ENCODE assay signal across 8 mouse cellular contexts in genomic region chr2:132284492-132285139, GRCm38 (mm10). TPM values are rescaled to one million over a fixed set of nuclear protein-coding genes. Genes with fewer than 3 reads are reported as not detected.
A peak's percentile ranks its signal among the peaks of the same experiment; 100 is the strongest.
DNase-seq lines count a peak whose midpoint lies in the region; ATAC-seq and TF ChIP-seq lines count a peak whose summit lies in the region.

No protein-coding gene starts in this region.

- H3K9ac ChIP-seq in heart, embryonic 14.5 days (ENCODE audit: low read length) = no peak overlapping the region; the same call in 1 of the 2 replicates
- no peak overlapping the region for H3K9ac ChIP-seq in kidney, postnatal 0 days (ENCODE audit: low read depth, low read length)

- no peaks in the 10 kb centered on the region for H3K36me3 ChIP-seq in heart, embryonic 14.5 days (ENCODE audit: control insufficient read depth, insufficient read depth, low read length)
- no peaks in the 10 kb centered on the region for H3K36me3 ChIP-seq in kidney, postnatal 0 days (ENCODE audit: insufficient read depth, low read length)

- H3K4me3 ChIP-seq in heart, embryonic 14.5 days (ENCODE audit: control insufficient read depth in 1 of 2, insufficient read depth in 1 of 2, low read depth in 1 of 2, low read length in 2 of 2) = no peak overlapping the region
- H3K4me3 ChIP-seq in kidney, postnatal 0 days (replicated peaks; ENCODE audit: low read depth, low read length) = no peak overlapping the region

- peak; percentile 53 for DNase-seq in ZHBTc4 (ENCODE audit: low read depth, low spot score)
- DNase-seq in adrenal gland, postnatal 36 days = peak; percentile 52 to 61
- peak; percentile 86 for DNase-seq in kidney, postnatal 0 days (ENCODE audit: low spot score)
- no peak for DNase-seq in cerebellum, adult 9-11 months
- DNase-seq in spleen, postnatal 36 days (ENCODE audit: low spot score in 2 of 2) = no peak

- no peaks in the 10 kb centered on the region for H3K27me3 ChIP-seq in heart, embryonic 14.5 days (ENCODE audit: control insufficient read depth, insufficient read depth, low read length)
- no peaks in the 10 kb centered on the region for H3K27me3 ChIP-seq in kidney, postnatal 0 days (ENCODE audit: insufficient read depth, low read length)

- peaks cover 29 to 46% of the 10 kb centered on the region in 2 experiments for H3K4me1 ChIP-seq in heart, embryonic 14.5 days (ENCODE audit: control insufficient read depth in 2 of 2, insufficient read depth in 2 of 2, low read length in 2 of 2)
- H3K4me1 ChIP-seq in kidney, postnatal 0 days (replicated peaks; ENCODE audit: insufficient read depth, low read length) = peaks cover 24% of the 10 kb centered on the region

- H3K9me3 ChIP-seq in heart, embryonic 14.5 days (ENCODE audit: control insufficient read depth, low read length) = no peaks in the 10 kb centered on the region
- H3K9me3 ChIP-seq in kidney, postnatal 0 days (replicated peaks; ENCODE audit: low read length) = no peaks in the 10 kb centered on the region

- H3K27ac ChIP-seq in heart, embryonic 14.5 days (replicated peaks in 1 of 2; ENCODE audit: control insufficient read depth in 1 of 2, insufficient read depth in 1 of 2, low read depth in 2 of 2, low read length in 2 of 2) = peak overlapping the region; percentile 81
- H3K27ac ChIP-seq in kidney, postnatal 0 days = peak overlapping the region; percentile 72

- TF ChIP-seq CTCF in kidney, postnatal 0 days (IDR thresholded peaks at IDR 0.05; ENCODE audit: low read depth) = no peak

- peak overlapping the region; percentile 38 for H3K4me2 ChIP-seq in heart, embryonic 14.5 days (ENCODE audit: low read length)
- H3K4me2 ChIP-seq in kidney, postnatal 0 days (ENCODE audit: low read length) = 0 out of 2 replicates have a peak overlapping the region, but pooled peaks have one; percentile 13

- 67% methylated on average over 12 of the region's 12 CpGs for WGBS in heart, embryonic 14.5 days
- WGBS in kidney, postnatal 0 days = 62% methylated on average over 12 of the region's 12 CpGs

- peak; percentile 60; the same call in 1 of the 2 replicates for ATAC-seq in heart, embryonic 14.5 days (ENCODE audit: insufficient number of reproducible peaks, insufficient read depth, low FRiP score, low read depth)
- peak; percentile 76; the same call in 1 of the 2 replicates for ATAC-seq in kidney, postnatal 0 days (replicated peaks; ENCODE audit: low FRiP score, low read depth)
- peak; percentile 34 for ATAC-seq in megakaryocyte progenitor cell, adult 5-6 weeks (replicated peaks; ENCODE audit: poor library complexity)
- no peak for ATAC-seq in inflammation-experienced regulatory T-cells, adult 6 months

RNA-seq across cellular contexts. Expression of gene Cds2, which starts 21.7 kb away (rescaled TPM):
- 10 to 100 TPM; 71.2 to 73.3 TPM for total RNA-seq in adrenal gland, postnatal 36 days (2021)
- polyA plus RNA-seq in heart, embryonic 14.5 days (2014; fragmentation: Nextera tagmentation; extraction: Ambion mirVana) = 16.1 and 21.3 TPM in 2 replicates
- polyA plus RNA-seq in kidney, postnatal 0 days (2015; fragmentation: Nextera tagmentation; extraction: Ambion mirVana) = 19.5 and 24.0 TPM in 2 replicates
- 6.9 and 9.3 TPM in 2 replicates for total RNA-seq in megakaryocyte progenitor cell, adult 5-6 weeks (2015)
- 8.6 and 10.5 TPM in 2 replicates for total RNA-seq in megakaryocyte progenitor cell, adult 5-6 weeks (2017)
- 10 to 100 TPM; 24.8 to 35.4 (median 25.0) TPM for polyA plus RNA-seq in inflammation-experienced regulatory T-cells, adult 6 months (2017; shearing (Covaris generic))

RNA-seq across cellular contexts. Expression of gene Pcna, which starts 31.5 kb away (rescaled TPM):
- total RNA-seq in adrenal gland, postnatal 36 days (2021) = 100 to 1,000 TPM in 1 of 2 experiments, 10 to 100 TPM in 1; 96.5 to 111 TPM
- polyA plus RNA-seq in heart, embryonic 14.5 days (2014; fragmentation: Nextera tagmentation; extraction: Ambion mirVana) = 162 and 171 TPM in 2 replicates
- polyA plus RNA-seq in kidney, postnatal 0 days (2015; fragmentation: Nextera tagmentation; extraction: Ambion mirVana) = 166 and 187 TPM in 2 replicates
- total RNA-seq in megakaryocyte progenitor cell, adult 5-6 weeks (2015) = 782 and 829 TPM in 2 replicates
- 543 and 606 TPM in 2 replicates for total RNA-seq in megakaryocyte progenitor cell, adult 5-6 weeks (2017)
- polyA plus RNA-seq in inflammation-experienced regulatory T-cells, adult 6 months (2017; shearing (Covaris generic)) = 100 to 1,000 TPM; 149 to 308 (median 151) TPM

RNA-seq across cellular contexts. Expression of gene Tmem230, which starts 37.0 kb away (rescaled TPM):
- total RNA-seq in adrenal gland, postnatal 36 days (2021) = 10 to 100 TPM; 42.7 to 48.1 TPM
- polyA plus RNA-seq in heart, embryonic 14.5 days (2014; fragmentation: Nextera tagmentation; extraction: Ambion mirVana) = 39.4 and 46.7 TPM in 2 replicates
- polyA plus RNA-seq in kidney, postnatal 0 days (2015; fragmentation: Nextera tagmentation; extraction: Ambion mirVana) = 46.5 and 49.7 TPM in 2 replicates
- 60.6 and 64.6 TPM in 2 replicates for total RNA-seq in megakaryocyte progenitor cell, adult 5-6 weeks (2015)
- total RNA-seq in megakaryocyte progenitor cell, adult 5-6 weeks (2017) = 17.2 and 23.0 TPM in 2 replicates
- 10 to 100 TPM; 28.2 to 45.1 (median 37.2) TPM for polyA plus RNA-seq in inflammation-experienced regulatory T-cells, adult 6 months (2017; shearing (Covaris generic))

Comparison
In these comparisons a context has a peak if more than half of its experiments do, and no peak if none do; other contexts are left out.
1. DNase-seq: peak in ZHBTc4 (single experiment), adrenal gland, postnatal 36 days (2 of 2) and kidney, postnatal 0 days (single experiment); none in cerebellum, adult 9-11 months (single experiment) and spleen, postnatal 36 days (0 of 2).